Mouse (Mus musculus): ENCODE results near the gene Traf4.

GRCm38 (mm10) chr11:78159096-78159495 lies 6.3 kb downstream of the Traf4 start:
- TF ChIP-seq CTCF (IDR thresholded peaks at IDR 0.05; ENCODE audit: control insufficient read depth, insufficient read depth, insufficient read length) (peak; percentile 85), USF1 (IDR thresholded peaks at IDR 0.05; ENCODE audit: low read depth) (no peak), MYOG (IDR thresholded peaks at IDR 0.05; ENCODE audit: control insufficient read depth, extremely low read depth, insufficient read length) (no peak), MYOD1 (IDR thresholded peaks at IDR 0.05; ENCODE audit: control insufficient read depth, insufficient read length, low read depth) (no peak), CEBPB (IDR thresholded peaks at IDR 0.05; ENCODE audit: low read depth) (no peak)
